Mouse (Mus musculus) liver, adult 2 months (tissue): ENCODE measurements at regions not wholly inside any gene's neighbourhood (a gene's known extent, or its start where the extent isn't known, plus 50 kb on each side); places are given as distances from the start of the nearest gene placed in this dataset.

Experiments used
- CTCF ChIP-seq: fragments of 200-500 bp; IDR thresholded peaks from 2 replicates; pipeline ENCODE4 v1.5.1; 2011; ENCODE audit warnings: low read depth, low read length, control low read depth
- POLR2A ChIP-seq: fragments of 200-500 bp; IDR thresholded peaks from 2 replicates; pipeline ENCODE4 v1.6.1; 2011; ENCODE audit warnings: low read length, control low read depth; ENCODE audit not compliant: insufficient read depth; ENCODE audit errors: extremely low read depth

GRCm38 (mm10) chr1:57489176-57489575 lies 82.3 kb upstream of the Tyw5 start:
- TF ChIP-seq CTCF (no peak), POLR2A (no peak)
